Mouse (Mus musculus) common myeloid progenitor, adult 5-6 weeks (primary cell): Measurements from ENCODE around the gene Ryr2. TPM values are rescaled to one million over a fixed set of nuclear protein-coding genes. Genes with fewer than 3 reads are reported as not detected.

Experiments
- ATAC-seq: replicated peaks from 2 replicates; pipeline ENCODE4 v1.8.0; 2016; ENCODE audit warnings: low read depth, mild to moderate bottlenecking, moderate TSS enrichment, inconsistent platforms; ENCODE audit not compliant: poor library complexity, severe bottlenecking
- total RNA-seq: library from RNA; stranded (forward); fragments of 200-1000, 187-1606 nt; gene quantifications from 2 replicates; pipeline ENCODE4 v1.2.3, GENCODE M21; 2017

Ryr2 gene
- total RNA-seq, 1 experiment from 2014 or later = not detected

GRCm38 (mm10) chr13:11902856-11903255 is 203.9 kb downstream of the Ryr2 start:
- no peak for ATAC-seq

GRCm38 (mm10) chr13:11900631-11901030 is 206.1 kb downstream of the Ryr2 start:
- no peak for ATAC-seq

- ATAC-seq = no peak
Observed at GRCm38 (mm10) chr13:11895631-11896030, 211.1 kb downstream of the Ryr2 start.

DNA sequence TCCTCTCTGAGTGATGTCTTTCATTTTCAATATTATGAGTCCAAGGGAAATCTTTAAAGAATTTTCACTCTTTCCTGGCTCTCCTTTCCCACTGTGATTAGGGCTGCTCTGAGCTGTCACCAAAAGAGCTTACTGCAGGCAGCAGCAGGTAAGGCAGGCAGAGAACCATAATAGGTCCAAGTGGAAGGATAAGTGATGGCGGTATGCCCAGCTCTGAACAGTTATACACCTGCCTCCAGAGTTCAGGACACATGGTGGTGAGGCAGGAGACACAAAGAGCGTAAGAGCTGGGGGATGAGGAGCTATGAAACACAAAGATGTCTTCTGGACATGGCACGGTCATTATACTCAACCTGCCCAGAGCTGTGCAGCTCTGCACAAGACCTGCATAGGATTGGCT is 215.0 kb downstream of the Ryr2 start:
- no peak for ATAC-seq

DNA sequence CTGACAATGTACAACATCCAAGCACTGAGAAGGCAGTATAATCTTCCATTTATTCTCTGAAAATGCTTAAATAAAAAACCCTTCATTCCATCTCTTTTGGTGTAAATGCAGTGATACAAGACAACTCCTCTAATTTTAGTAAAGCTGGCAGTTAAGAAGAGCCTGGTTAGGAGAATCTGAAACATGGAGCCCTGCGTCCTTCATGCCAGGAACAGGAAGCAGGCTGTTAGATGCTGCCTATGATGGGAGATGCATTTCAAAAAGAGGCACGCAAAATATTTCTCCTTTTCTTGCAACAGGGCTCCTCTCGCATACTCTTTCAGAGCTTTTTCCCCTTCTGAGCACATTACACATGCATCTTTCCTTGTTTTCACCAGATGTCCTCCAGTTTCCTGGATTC is 215.6 kb downstream of the Ryr2 start:
- no peak for ATAC-seq

GRCm38 (mm10) chr13:11884175-11884574 is 222.6 kb downstream of the Ryr2 start:
- ATAC-seq = no peak

DNA sequence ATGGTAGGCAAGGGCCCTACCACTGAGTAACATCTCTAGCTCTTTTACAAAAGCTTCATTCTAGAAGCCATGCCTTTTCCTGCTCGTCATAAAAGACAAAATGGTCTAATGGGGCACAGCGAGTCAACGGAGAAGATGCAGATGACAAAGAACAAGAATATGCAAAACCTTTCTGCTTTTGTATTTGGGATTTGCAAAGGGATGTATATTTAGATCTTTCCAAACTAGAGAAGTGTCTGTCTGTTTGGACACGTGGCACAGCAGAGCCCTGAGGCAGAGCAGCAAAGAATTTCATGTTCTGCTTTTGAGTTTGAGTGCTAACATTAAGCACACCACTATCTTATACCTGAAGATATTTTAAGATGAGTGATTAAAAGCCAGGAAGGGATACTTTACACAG is 224.4 kb downstream of the Ryr2 start:
- no peak for ATAC-seq

- ATAC-seq = no peak
Observed at GRCm38 (mm10) chr13:11880503-11881227, 226.1 kb downstream of the Ryr2 start.

DNA sequence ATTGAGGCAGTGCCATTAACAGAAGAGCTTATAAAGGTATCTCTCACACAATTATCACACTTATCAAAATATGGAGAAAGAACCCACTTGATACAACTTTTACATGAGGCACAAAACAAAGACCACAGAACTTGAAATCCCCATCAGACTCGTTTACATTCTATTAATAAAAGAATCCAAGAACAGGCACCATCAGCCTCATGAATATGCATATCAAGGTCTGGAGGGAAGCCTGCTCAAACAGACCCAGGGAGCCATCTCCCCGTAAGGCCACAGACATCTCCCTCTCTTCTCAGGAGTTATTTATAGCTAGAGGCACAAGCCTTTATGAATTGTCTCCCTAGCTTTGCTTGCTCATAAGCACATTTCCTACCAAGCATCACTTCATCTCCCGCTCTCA is 227.7 kb downstream of the Ryr2 start:
- no peak for ATAC-seq

DNA sequence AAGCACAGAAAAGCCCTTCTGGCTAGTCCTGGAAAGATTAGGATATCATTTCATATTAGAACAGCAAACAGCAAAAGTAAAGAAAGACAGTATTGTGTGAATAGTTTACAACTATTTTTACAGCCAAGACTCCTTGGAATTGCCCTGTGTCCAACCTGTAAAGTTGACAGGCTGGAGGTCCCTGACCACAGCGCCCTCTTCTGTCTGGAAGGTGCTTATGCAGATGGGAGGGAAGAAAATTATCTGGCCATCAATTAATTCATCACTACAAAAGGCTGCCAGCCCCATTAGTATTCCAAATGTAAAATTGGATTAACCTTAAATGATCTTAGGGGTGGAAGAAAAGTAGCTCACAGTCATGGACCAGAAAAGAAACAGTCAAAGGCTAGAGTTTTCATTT is 231.9 kb downstream of the Ryr2 start:
- no peak for ATAC-seq

GRCm38 (mm10) chr13:11869971-11870370 is 236.8 kb downstream of the Ryr2 start:
- ATAC-seq = no peak

GRCm38 (mm10) chr13:11869486-11869885 is 237.3 kb downstream of the Ryr2 start:
- no peak for ATAC-seq

- ATAC-seq = no peak
Observed at GRCm38 (mm10) chr13:11868979-11869378, 237.8 kb downstream of the Ryr2 start.

- no peak for ATAC-seq
Observed at GRCm38 (mm10) chr13:11868056-11868455, 238.7 kb downstream of the Ryr2 start.

- no peak for ATAC-seq
Observed at GRCm38 (mm10) chr13:11865261-11865660, 241.5 kb downstream of the Ryr2 start.

DNA sequence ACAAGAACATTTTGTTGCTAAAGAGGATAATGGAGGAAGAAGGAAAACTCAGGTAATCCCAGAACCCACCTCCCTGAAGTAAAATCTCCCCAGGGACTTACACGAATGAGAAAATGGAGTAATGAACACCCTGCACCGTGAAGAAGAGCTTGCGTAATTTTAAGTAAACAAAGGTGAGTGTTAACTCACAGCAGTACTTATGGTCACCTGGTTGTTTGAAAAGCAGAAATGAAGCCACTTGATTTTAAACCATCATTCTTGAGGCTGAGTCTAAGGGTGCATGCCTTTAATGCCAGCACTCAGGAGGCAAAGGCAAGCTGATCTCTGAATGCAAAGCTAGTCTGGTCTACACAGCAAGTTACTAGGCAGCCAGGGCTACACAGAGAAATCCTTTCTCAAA is 255.1 kb downstream of the Ryr2 start:
- no peak for ATAC-seq

GRCm38 (mm10) chr13:11843889-11844288 is 262.9 kb downstream of the Ryr2 start:
- no peak for ATAC-seq

- ATAC-seq = no peak
Observed at GRCm38 (mm10) chr13:11837870-11838269, 268.9 kb downstream of the Ryr2 start.

GRCm38 (mm10) chr13:11837152-11837551 is 269.6 kb downstream of the Ryr2 start:
- no peak for ATAC-seq

DNA sequence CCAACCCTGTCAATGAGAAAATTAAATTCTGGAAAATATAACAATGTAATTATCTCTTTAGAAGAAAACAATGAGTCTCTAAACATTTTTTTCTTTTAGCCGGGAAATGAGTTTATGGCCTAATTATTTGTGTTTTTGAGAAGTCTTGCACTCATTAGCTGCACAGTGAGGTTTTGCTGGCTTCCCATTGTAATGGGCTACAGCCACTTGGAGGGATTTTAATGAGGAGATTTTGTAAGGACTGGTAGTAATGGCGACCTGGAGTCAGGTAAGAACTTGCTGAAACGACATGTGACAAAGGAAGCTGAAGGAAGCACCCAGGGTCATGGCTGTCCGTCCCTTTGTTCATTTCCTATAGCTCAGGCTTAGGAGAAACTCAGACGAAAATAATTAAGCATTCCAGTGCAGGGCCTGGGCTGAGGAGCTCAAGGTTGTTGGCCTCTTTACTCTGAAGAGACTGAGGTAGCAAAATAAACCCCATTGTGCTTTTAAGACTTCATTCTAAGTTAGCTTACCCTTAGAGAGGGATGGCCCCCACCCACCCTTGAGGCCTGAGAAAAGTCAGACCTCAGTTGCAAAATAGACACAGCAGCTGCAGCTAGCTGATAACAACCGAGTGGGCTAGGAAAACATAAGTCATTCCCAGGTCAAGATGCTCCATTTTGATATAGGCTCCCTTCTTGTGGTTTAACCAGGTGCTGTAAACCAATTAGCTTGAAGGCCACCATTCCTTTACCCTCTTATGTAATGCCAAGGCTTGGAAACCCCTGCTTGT is 270.3 kb downstream of the Ryr2 start:
- no peak for ATAC-seq

GRCm38 (mm10) chr13:11831210-11831609 is 275.5 kb downstream of the Ryr2 start:
- ATAC-seq = no peak
